Mouse (Mus musculus): ENCODE results near the gene Fam83c. TPM values are rescaled to one million over a fixed set of nuclear protein-coding genes. Genes with fewer than 3 reads are reported as not detected.
A peak's percentile ranks its signal among the peaks of the same experiment; 100 is the strongest.

Fam83c gene
- polyA plus RNA-seq, 1 experiment from 2014 or later, result not detected

- H3K79me2 ChIP-seq (ENCODE audit: inconsistent target), result peaks cover 36% of the 10 kb centered on the region
- WGBS (ENCODE audit: missing documents), result 1% methylated on average over 34 of the region's 37 CpGs
- H3K27ac ChIP-seq, result peak overlapping the region; percentile 63
- H3K4me3 ChIP-seq (ENCODE audit: inconsistent target), result peak overlapping the region; percentile 78
- H3K36me3 ChIP-seq (ENCODE audit: inconsistent target), result peaks cover 29% of the 10 kb centered on the region
Observed at GRCm38 (mm10) chr2:155818596-155819391, 15.9 kb downstream of the Fam83c start.

GRCm38 (mm10) chr2:155817301-155818245, 17.1 kb downstream of the Fam83c start:
- H3K79me2 ChIP-seq (ENCODE audit: inconsistent target), result peaks cover 24% of the 10 kb centered on the region; the same call in 1 of the 2 replicates
- peaks cover 17% of the 10 kb centered on the region for H3K36me3 ChIP-seq (ENCODE audit: inconsistent target)
- WGBS (ENCODE audit: missing documents), result 77% methylated on average over 9 of the region's 10 CpGs
- H3K27ac ChIP-seq, result no peak overlapping the region
- H3K4me3 ChIP-seq (ENCODE audit: inconsistent target), result peak overlapping the region; percentile 78; the same call in 1 of the 2 replicates

- 0 out of 2 replicates have a peak, but pooled peaks cover 5% of the 10 kb centered on the region for H3K36me3 ChIP-seq (ENCODE audit: inconsistent target)
- no peak overlapping the region for H3K27ac ChIP-seq
- peaks cover 13% of the 10 kb centered on the region; the same call in 1 of the 2 replicates for H3K79me2 ChIP-seq (ENCODE audit: inconsistent target)
- 100% methylated on average over 1 of the region's 1 CpGs for WGBS (ENCODE audit: missing documents)
- H3K4me3 ChIP-seq (ENCODE audit: inconsistent target), result no peak overlapping the region
Observed at GRCm38 (mm10) chr2:155816179-155816578, 18.5 kb downstream of the Fam83c start.

- peaks cover 12% of the 10 kb centered on the region; the same call in 1 of the 2 replicates for H3K79me2 ChIP-seq (ENCODE audit: inconsistent target)
- H3K36me3 ChIP-seq (ENCODE audit: inconsistent target), result no peaks in the 10 kb centered on the region
- 24% methylated on average over 5 of the region's 5 CpGs for WGBS (ENCODE audit: missing documents)
- no peak overlapping the region for H3K4me3 ChIP-seq (ENCODE audit: inconsistent target)
- H3K27ac ChIP-seq, result no peak overlapping the region
Observed at GRCm38 (mm10) chr2:155814829-155815228, 19.8 kb downstream of the Fam83c start.

- no peak overlapping the region for H3K27ac ChIP-seq
- H3K36me3 ChIP-seq (ENCODE audit: inconsistent target), result no peaks in the 10 kb centered on the region
- H3K79me2 ChIP-seq (ENCODE audit: inconsistent target), result peaks cover 1% of the 10 kb centered on the region; the same call in 1 of the 2 replicates
- 88% methylated on average over 4 of the region's 4 CpGs for WGBS (ENCODE audit: missing documents)
- H3K4me3 ChIP-seq (ENCODE audit: inconsistent target), result no peak overlapping the region
Observed at GRCm38 (mm10) chr2:155812637-155813036, 22.0 kb downstream of the Fam83c start.

- WGBS (ENCODE audit: missing documents), result 56% methylated on average over 16 of the region's 16 CpGs
Observed at GRCm38 (mm10) chr2:155811821-155812396, 22.7 kb downstream of the Fam83c start.

GRCm38 (mm10) chr2:155809620-155810019, 25.0 kb downstream of the Fam83c start:
- Histone ChIP-seq H3K4me3 (ENCODE audit: inconsistent target) (no peak overlapping the region), H3K79me2 (ENCODE audit: inconsistent target) (no peaks in the 10 kb centered on the region), H3K27ac (no peak overlapping the region), H3K36me3 (ENCODE audit: inconsistent target) (no peaks in the 10 kb centered on the region)
- WGBS (ENCODE audit: missing documents), result 95% methylated on average over 4 of the region's 4 CpGs

More at GRCm38 (mm10) chr2:155811821-155812396, 22.7 kb downstream of the Fam83c start:
- H3K27ac ChIP-seq, result no peak overlapping the region
- H3K79me2 ChIP-seq (ENCODE audit: inconsistent target), result no peaks in the 10 kb centered on the region
- no peak overlapping the region for H3K4me3 ChIP-seq (ENCODE audit: inconsistent target)
- H3K36me3 ChIP-seq (ENCODE audit: inconsistent target), result no peaks in the 10 kb centered on the region

GRCm38 (mm10) chr2:155807408-155807807, 27.2 kb downstream of the Fam83c start:
- WGBS (ENCODE audit: missing documents), result 67% methylated on average over 4 of the region's 4 CpGs
- H3K27ac ChIP-seq, result no peak overlapping the region
- H3K4me3 ChIP-seq (ENCODE audit: inconsistent target), result no peak overlapping the region
- no peaks in the 10 kb centered on the region for H3K79me2 ChIP-seq (ENCODE audit: inconsistent target)
- H3K36me3 ChIP-seq (ENCODE audit: inconsistent target), result no peaks in the 10 kb centered on the region

- 77% methylated on average over 5 of the region's 5 CpGs for WGBS (ENCODE audit: missing documents)
Observed at GRCm38 (mm10) chr2:155806548-155806947, 28.1 kb downstream of the Fam83c start.

GRCm38 (mm10) chr2:155805925-155806255, 28.8 kb downstream of the Fam83c start:
- 91% methylated on average over 6 of the region's 6 CpGs for WGBS (ENCODE audit: missing documents)
- no peaks in the 10 kb centered on the region for H3K36me3 ChIP-seq (ENCODE audit: inconsistent target)
- H3K4me3 ChIP-seq (ENCODE audit: inconsistent target), result no peak overlapping the region
- H3K79me2 ChIP-seq (ENCODE audit: inconsistent target), result no peaks in the 10 kb centered on the region
- H3K27ac ChIP-seq, result no peak overlapping the region

More at GRCm38 (mm10) chr2:155806548-155806947, 28.1 kb downstream of the Fam83c start:
- H3K36me3 ChIP-seq (ENCODE audit: inconsistent target), result no peaks in the 10 kb centered on the region
- no peaks in the 10 kb centered on the region for H3K79me2 ChIP-seq (ENCODE audit: inconsistent target)
- no peak overlapping the region for H3K4me3 ChIP-seq (ENCODE audit: inconsistent target)
- no peak overlapping the region for H3K27ac ChIP-seq

- Histone ChIP-seq H3K4me3 (ENCODE audit: inconsistent target) (no peak overlapping the region), H3K79me2 (ENCODE audit: inconsistent target) (no peaks in the 10 kb centered on the region), H3K36me3 (ENCODE audit: inconsistent target) (no peaks in the 10 kb centered on the region), H3K27ac (no peak overlapping the region)
- WGBS (ENCODE audit: missing documents), result 74% methylated on average over 6 of the region's 6 CpGs
Observed at GRCm38 (mm10) chr2:155805231-155805924, 29.3 kb downstream of the Fam83c start.

- Histone ChIP-seq H3K36me3 (ENCODE audit: inconsistent target) (no peaks in the 10 kb centered on the region), H3K79me2 (ENCODE audit: inconsistent target) (no peaks in the 10 kb centered on the region), H3K27ac (no peak overlapping the region), H3K4me3 (ENCODE audit: inconsistent target) (no peak overlapping the region)
- 67% methylated on average over 5 of the region's 5 CpGs for WGBS (ENCODE audit: missing documents)
Observed at GRCm38 (mm10) chr2:155804053-155804452, 30.6 kb downstream of the Fam83c start.

- no peak overlapping the region for H3K27ac ChIP-seq
- H3K36me3 ChIP-seq (ENCODE audit: inconsistent target), result no peaks in the 10 kb centered on the region
- no peaks in the 10 kb centered on the region for H3K79me2 ChIP-seq (ENCODE audit: inconsistent target)
- no peak overlapping the region for H3K4me3 ChIP-seq (ENCODE audit: inconsistent target)
- WGBS (ENCODE audit: missing documents), result 36% methylated on average over 2 of the region's 3 CpGs
Observed at GRCm38 (mm10) chr2:155802761-155803160, 31.9 kb downstream of the Fam83c start.

- H3K27ac ChIP-seq, result no peak overlapping the region
- H3K4me3 ChIP-seq (ENCODE audit: inconsistent target), result no peak overlapping the region
- no peaks in the 10 kb centered on the region for H3K79me2 ChIP-seq (ENCODE audit: inconsistent target)
- 48% methylated on average over 3 of the region's 3 CpGs for WGBS (ENCODE audit: missing documents)
- H3K36me3 ChIP-seq (ENCODE audit: inconsistent target), result no peaks in the 10 kb centered on the region
Observed at GRCm38 (mm10) chr2:155798613-155799012, 36.0 kb downstream of the Fam83c start.
